Mouse (Mus musculus): ENCODE measurements at regions not wholly inside any gene's neighbourhood (a gene's known extent, or its start where the extent isn't known, plus 50 kb on each side); places are given as distances from the start of the nearest gene placed in this dataset.

- TF ChIP-seq EP300 (IDR thresholded peaks at IDR 0.05; ENCODE audit: low read depth) = no peak
- no peak for TF ChIP-seq CTCF (IDR thresholded peaks at IDR 0.05; ENCODE audit: low read depth)
Measured at GRCm38 (mm10) chr8:92209081-92209480, 148.3 kb upstream of the Irx5 start.
